Mouse (Mus musculus): ENCODE data around the gene Usp7.
"Not testable (repeated sequence)": the region's sequence is repeated elsewhere in the genome, so short reads cannot be mapped to it uniquely, and the experiment has no call there.

The Usp7 gene

DNA sequence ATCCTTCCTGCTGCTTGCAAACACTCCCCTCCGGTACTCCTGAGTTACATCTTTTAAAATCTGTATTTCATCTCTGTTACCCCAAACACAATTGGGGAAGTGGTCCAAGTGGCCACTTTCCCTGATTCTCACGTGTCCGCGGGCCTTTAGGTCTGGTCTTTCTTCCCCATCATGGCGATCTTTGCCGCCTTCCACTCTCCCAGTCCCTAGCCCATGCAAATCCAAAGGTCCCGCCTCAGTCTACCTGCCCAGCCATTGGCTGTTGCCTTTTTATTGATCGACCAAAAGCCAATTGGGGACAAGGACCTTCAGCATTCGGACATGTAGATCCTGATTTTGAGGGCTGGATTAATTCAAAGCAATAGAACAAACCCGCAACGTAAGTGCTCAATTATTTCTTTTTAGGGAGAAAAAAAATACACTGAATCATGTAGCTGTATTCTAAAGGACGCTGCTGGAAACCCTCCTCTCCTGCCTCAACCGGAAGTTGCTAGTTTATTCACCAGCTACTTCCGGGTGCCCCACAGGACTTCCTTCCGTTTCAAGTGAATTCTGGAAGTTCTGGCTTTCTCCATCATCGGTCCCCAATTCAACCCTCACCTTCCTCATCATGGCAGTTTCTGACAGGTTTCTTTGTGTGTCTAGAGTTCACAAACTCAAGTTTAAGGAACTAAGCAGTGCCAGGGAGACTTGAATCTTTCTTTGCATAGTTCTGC, 8.8 kb downstream of the Usp7 start:
- in situ Hi-C loops (cut with MboI, MseI): no loop called here

DNA sequence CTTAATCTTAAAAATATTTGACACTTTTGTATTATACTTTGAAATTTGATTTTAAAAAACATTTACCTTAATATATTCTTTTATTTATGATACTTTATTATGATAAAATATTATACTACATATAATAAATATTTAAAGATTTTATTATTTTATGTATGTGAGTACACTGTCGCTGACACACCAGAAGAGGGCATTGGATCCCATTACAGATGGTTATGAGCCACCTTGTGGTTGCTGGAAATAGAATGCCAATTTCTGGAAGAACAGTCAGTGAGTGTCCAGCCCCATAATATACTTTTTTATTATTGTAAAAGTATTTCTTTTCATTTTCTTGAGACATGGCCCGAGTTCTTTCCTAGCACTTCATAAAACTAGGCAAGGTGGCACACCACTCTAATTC, 10.4 kb downstream of the Usp7 start:
- in situ Hi-C loops (cut with MboI, MseI): no loop called here

DNA sequence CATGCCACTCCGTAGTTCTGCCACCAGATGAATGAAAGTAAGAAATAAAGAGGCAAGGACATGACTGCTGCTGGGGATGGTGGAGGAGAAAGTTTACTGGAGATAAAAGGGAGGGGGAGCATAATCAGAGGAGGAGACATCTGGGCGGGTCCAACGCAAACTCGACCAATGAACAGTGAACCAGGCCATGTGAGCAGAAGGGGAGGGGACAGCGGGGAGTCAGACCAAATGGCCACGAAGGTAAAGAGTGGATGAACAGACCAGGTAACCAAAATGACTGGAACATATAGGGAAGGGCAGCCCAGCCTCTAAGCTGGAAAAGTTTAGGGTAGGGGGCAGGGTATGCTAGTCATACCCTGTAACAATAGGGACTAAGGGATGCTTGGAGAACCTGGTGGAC, 10.9 kb downstream of the Usp7 start:
- in situ Hi-C loops (cut with MboI, MseI): no loop called here

DNA sequence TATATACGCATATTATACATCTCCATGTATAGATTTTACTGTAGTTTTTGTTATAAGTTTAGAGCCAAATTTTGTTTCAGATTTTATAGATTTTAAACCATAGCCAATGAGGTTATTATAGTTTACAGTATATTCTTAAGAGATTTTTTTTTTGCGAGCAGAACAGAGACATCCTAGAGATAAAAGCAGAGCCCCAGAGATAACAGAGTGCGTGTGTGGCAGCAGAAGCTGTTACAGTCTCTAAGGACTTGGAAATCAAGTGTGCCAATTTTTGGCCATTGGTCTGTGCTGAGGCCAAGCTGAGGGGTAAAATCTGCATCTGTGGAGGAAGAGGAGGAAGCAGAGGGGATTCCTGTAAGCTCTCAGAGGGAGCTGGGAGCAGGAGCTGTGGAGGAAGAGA, 11.9 kb downstream of the Usp7 start:
- in situ Hi-C loops (cut with MboI, MseI): no loop called here

DNA sequence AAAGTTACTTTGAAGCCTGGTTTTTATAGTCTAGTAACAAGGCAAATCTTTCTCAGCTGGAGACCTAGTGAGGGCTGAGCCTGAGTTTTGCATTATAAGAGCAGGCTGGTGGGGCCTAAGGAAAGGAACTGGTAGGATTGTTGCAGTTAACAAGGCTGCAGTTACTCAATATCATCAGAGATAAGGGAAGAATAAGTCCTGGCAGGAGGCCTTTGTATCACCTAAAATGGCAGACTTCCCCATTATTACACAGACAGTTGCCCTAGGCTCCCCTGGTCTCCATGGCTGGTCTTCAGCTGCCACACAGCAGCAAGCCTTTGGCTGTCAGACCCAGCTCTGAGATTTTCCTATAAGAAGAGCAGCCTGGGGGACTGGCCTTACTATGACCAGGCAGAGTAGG, 13.4 kb downstream of the Usp7 start:
- in situ Hi-C loops (cut with MboI, MseI): no loop called here

DNA sequence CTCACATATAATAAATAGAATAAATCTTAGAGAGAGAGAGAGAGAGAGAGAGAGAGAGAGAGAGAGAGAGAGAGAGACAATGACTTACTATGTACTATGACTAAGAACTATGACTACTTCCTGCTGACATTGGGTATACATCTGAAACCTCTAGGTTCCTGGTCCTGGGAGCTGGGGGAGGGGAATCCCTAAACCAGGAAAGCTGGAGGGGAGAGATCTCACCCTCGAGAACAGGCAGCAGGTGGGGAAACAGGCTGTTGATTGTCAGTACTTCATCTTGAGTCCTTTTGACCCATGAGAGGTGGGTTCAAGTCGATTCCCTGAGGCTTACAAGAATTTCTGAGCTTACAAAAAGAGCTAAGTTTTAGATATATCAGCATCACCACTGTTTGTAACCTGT, 14.9 kb downstream of the Usp7 start:
- in situ Hi-C loops (cut with MboI, MseI): no loop called here

DNA sequence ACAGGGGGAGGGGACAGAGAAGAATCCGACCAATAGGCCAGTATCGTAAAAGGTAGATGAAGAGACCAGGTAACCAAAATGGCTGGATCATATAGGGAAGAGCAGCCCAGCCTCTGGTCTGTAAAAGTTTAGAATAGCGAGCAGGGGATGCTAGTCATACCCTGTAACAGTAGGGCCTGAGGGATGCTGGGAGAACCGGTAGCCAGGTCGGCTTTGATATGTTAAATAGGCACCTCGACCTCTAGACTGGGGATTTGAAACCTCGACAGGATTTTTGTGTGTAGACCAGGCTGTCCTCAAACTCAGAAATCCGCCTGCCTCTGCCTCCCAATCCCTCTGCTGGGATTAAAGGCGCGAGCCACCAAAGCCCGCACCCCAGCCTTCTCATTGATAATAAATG, 15.5 kb downstream of the Usp7 start:
- in situ Hi-C loops (cut with MboI, MseI): no loop called here

DNA sequence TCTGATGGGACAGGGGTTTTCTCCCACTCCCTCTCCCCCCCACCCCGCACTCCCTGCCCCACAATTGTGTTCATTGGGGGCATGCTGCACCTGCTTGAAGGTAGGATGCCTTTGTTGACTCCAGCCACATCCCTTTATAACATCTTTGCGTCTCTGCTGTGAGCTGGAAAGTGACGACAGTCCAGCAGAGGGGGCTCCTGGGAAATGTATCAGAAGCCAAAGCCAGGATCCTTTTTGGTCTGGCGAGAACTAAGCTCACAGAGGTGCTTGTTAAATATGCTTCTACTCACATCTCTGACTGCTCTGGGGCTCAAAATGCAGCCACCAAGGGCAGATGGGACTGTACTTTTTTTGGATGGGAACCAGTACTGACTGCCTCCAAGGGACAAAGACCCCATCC, 21.0 kb downstream of the Usp7 start:
- in situ Hi-C loops (cut with MboI, MseI): no loop called here

DNA sequence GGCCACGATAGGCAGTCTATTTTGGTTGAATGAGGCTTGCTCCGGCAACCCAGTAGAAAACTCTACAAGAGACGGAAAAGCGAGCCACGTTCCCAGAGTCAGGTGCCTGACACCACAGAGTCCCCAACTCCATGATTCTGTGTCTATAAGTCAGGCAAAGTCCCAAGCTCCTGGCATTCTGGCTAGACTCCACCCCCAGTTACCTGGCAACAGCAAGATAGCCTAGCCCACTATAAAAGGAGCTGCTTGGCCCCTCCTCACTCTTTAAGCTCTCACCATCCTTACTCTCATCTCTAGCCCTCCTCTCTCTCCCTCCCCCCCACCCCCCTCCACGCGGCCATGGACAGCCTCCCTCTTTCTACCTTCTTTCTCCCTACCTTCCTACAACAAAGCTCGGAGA, 21.8 kb downstream of the Usp7 start:
- in situ Hi-C loops (cut with MboI, MseI): not testable (repeated sequence)

DNA sequence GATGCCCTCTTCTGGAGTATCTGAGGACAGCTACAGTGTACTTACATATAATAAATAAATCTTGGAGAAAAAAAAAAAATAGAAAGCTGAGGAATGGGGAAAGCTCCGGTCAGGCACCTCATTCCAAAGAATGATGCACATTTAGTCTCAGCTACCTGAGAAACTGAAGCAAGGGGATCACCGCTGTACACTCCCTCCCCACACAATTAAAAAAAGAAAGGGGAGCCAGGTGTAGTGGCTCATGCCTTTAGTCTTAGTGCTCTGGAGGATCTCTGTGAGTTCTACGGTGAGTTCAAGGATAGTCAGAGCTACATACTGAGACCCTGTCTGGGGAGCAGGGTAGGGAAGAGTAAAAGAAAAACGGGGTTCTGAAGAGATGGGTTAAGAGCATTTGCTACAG, 22.6 kb downstream of the Usp7 start:
- in situ Hi-C loops (cut with MboI, MseI): loop anchor here (5.0 kb wide), 1 partner anchor 82 kb away; no protein-coding TSS in a partner anchor

DNA sequence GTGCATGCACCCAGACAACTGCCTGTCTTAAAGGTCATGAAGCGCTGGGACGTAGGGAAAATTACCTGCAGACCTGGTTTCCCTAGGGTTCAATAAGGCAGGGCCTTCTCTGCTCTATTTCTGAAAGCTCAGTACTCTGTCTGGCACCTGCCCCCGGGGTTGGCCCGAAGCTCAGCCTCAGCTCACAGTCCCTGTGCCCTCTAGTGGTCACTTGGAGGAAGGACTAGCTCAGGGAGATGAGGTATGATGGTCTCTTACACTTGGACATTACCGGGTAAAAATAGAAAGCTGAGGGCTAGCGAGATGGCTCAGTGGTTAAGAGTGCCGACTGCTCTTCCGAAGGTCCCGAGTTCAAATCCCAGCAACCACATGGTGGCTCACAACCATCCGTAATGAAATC, 23.0 kb downstream of the Usp7 start:
- in situ Hi-C loops (cut with MboI, MseI): loop anchor here (5.0 kb wide), 1 partner anchor 82 kb away; no protein-coding TSS in a partner anchor

DNA sequence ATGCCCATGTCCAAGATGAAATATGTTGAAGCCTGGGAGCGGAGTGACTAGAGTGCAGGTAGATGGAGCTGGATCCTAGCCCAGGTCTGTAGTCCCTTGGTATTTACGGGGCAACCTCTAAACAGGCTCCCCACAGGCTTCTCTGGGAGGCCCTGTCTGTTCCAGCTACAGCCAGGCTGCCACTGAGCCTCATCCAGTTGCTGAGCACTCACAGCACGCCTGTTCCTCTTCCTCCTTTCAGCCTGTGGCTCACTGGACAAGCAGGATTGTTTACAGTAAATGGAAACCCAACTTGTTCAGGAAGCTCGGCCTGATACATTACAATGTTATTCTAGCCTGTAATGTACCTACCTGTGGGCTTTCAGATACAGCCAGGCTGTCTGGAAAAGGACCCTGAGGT, 23.5 kb downstream of the Usp7 start:
- in situ Hi-C loops (cut with MboI, MseI): loop anchor here (5.0 kb wide), 1 partner anchor 81 kb away; no protein-coding TSS in a partner anchor

DNA sequence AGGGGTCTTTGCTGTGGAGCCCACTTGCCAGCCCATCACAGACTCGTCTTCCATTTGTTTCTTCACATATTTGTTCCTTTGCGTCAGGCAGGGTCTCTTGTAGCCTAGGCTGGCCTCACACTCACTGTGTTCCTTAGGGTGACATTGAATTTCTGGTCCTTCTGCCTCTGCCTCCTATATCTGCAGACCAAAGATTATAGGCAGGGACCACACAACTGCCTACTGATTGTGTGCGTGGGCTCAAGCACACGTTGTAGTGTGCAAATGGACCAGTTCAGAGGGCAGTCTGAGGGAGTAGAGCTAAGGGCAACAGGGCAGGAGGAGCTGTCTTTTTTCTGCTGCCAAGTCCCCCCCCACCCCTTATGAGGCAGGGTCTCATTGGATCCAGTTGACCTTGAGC, 24.0 kb downstream of the Usp7 start:
- in situ Hi-C loops (cut with MboI, MseI): loop anchor here (5.0 kb wide), 1 partner anchor 81 kb away; no protein-coding TSS in a partner anchor

DNA sequence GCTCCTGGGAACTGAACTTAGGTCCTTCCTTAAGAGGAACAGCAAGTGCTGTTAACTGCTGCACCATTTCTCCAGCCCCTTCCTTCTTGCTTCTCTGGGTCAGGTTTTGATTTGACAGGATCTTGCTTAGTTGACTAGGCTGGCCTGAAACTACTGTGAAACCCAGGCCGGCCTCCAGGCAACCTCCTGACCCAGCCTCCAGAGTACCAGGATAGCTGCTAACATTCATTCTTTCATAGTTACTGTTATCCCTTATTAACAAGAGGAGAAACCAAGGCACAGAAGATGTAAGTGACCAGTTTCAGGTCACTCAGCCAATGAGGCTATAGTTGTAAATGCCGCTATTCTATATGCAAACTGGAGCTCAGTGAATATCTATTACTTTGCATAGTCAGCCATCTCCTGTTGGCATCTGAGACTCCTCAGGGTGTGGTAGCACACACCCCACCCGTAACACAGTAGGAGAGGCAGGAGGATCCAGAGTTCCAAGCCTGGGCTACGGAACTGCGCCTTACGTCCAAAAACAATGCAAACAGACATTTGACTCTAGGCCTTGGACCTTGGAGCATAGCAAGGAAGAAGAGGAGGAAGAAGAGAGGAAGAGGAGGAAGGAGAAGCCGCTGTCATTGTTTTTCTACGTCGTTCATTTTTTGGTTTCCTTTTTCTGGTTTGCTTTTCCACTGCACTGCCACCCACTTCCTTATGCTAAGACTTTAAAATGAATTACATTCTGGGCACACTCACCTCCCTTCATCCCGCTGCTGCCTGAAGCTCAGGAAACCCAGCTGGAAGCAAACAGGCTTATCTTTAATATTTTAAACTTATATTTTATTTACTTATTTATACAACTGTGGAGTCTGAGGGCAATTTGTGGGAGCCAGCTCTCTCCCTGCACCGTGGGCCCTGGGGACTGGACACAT, 24.7 kb downstream of the Usp7 start:
- in situ Hi-C loops (cut with MboI, MseI): loop anchor here (5.0 kb wide), 1 partner anchor 80 kb away; no protein-coding TSS in a partner anchor

DNA sequence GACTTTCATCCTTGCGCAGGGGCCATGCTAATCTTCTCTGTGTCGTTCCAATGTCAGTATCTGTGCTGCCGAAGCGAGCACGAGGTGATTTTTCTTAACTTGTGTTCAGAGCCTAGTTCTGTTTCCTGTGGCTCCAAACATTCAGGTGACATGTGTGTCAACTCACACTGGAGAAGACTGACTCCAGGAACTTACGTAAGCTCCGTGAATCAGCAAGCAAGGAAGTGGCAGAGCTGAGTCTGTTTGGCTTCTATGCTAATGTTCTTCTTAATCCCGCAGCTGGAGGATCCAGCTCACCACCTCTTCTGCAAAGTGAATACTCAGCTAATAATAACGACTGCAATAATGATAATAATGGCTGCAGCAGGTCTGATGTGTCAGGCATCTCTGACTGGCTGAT, 25.9 kb downstream of the Usp7 start:
- in situ Hi-C loops (cut with MboI, MseI): loop anchor here (5.0 kb wide), 1 partner anchor 79 kb away; no protein-coding TSS in a partner anchor

DNA sequence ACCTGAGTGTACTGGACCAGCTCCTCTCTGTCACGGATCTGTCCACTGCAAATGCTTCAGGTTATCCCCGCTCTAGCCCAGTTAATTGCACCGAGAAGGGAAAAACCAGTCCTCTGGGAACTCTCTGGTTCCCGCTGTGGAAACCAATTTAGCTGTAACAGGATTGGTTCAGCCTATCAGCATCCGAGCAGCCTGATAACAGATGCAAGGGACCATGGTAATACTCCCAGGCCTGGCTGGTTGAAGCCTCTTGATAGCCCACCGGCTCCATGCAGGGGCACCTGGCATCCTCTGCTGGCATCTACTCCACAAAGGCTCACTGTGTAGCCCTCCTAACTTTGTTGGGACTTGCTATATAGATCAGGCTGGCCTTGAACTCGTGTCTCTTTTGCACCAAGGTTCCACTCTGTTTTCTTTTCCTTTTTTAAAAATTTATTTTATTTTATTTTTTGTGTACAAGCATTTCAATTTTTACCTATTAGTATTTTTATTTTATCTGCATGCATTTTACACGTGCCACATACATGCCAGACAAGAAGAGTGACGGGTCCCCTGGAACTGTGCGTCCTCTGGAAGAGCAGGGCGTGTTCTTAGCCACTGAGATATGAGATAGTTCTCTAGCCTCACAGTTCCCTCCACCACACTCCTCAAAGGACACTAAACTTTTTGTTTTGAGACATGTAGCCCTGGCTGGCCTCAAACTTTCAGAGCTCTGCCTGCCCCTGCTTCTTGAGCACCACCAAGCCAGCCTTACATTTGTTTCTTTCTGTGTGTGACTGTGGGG, 27.8 kb downstream of the Usp7 start:
- in situ Hi-C loops (cut with MboI, MseI): no loop called here

DNA sequence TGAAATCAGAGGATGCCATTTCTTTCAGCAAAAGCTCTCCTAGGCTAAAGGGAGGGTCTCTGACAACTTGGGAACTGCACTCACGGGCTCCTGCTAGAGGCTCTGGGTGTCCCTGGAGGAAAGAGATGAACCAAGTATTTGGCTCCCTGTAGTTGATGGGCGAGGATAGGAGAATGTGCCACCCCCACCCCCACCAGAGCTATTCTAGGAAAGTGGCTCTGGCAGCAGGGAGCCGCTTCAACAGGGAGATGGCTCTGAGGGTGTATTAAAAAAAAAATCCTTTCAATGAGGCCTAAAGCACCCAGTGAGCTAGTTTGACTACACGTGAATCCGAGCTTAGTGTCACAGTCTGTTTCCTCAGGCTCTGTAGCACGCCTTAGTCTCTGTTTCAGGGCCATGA, 29.1 kb downstream of the Usp7 start:
- in situ Hi-C loops (cut with MboI, MseI): no loop called here

DNA sequence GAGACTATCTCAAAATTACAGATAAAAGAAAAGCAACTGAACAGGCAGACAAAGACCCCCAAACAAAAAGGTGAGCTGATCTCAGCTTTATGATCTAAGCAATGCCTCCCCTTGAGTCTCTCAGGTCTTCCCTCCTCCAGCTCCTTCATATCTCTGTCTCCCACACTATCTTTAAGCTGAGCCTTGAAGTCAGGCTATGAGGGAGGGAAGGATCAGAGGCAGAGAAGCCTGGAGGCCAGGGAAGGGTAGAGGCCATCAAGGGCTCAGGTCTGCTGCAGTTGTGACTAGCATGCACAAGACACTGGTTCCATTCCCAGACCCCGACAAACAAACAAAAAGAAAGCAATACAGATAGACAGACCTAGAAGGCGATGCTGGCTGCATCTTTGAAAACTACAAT, 30.2 kb downstream of the Usp7 start:
- in situ Hi-C loops (cut with MboI, MseI): no loop called here

DNA sequence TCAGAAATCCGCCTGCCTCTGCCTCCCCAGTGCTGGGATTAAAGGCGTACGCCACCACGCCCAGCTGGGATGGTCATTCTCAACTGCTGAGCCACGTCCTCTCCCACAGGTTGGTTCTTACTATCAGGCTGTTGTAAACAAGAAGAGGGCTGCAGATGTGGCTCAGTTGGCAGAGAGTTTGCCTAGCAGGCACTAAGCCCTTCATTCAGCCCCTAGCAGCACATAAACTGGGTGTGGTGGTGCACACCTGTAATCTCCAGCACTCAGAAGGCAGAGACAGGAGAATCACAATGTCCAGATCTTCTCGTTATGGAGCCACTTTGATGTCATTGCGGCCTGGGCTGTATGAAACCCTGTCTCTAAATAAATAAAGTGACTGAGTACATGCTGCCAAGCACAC, 31.1 kb downstream of the Usp7 start:
- in situ Hi-C loops (cut with MboI, MseI): no loop called here

DNA sequence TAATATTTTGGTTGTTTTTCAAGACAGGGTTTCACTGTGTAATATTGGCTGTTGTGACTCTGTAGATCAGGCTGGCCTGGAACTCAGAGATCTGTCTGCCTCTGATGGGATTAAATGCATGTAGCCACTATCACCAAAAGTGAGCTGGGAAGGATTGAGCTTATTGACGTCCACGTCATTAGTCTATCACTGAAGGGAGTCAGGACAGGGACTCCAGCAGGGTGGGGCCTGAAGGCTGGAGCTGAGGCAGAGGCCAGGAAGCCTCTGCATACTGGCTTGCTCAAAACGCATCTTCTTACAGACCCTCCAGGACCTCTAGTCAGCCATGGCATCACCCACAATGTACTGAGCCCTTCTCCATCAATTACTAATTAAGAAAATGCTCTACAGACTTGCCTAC, 33.1 kb downstream of the Usp7 start:
- in situ Hi-C loops (cut with MboI, MseI): no loop called here

DNA sequence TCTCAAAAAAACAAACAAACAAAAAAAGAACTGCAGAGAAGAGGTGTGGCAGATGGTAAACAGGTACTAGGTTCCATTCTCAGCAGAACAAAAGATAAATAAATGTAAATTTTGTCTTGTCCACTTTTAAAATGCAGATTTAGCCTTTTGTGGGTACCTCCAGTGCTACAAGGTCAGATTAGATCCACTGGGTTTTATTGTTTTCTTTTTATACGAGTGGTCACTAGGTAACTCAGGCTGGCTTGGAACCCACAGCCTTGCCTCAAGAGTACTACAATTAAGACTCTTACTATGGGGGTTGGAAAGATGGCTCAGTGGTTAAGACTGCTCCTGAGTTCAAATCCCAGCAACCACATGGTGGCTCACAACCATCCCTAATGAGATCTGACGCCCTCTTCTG, 33.9 kb downstream of the Usp7 start:
- in situ Hi-C loops (cut with MboI, MseI): no loop called here

DNA sequence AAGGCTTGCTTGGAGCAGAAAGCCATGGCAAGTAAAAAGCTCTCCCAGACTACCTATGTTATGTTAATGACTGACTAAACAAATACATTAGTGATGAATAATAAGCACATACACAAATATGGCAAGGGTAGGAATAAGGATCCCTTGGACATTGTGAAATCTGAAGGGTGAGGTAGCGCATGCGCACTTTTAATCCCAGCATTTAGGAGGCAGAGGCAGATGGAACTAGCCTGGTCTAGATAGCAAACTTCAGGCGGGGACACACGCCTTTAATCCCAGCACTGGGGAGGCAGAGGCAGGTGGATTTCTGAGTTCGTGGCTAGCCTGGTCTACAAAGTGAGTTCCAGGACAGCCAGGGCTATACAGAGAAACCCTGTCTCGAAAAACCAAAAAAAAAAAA, 34.5 kb downstream of the Usp7 start:
- in situ Hi-C loops (cut with MboI, MseI): not testable (repeated sequence)
